Mouse (Mus musculus) adrenal gland, postnatal 36 days (tissue): ENCODE data around the gene Rnf103. TPM values are rescaled to one million over a fixed set of nuclear protein-coding genes. Genes with fewer than 3 reads are reported as not detected.
"Not testable (repeated sequence)": the region's sequence is repeated elsewhere in the genome, so short reads cannot be mapped to it uniquely, and the experiment has no call there.

ENCODE experiments used
- DNase-seq, 2 experiments: peaks; one replicate each; pipeline ENCODE4 v3.0.0; 2021; ENCODE audit warnings: mixed read lengths in 1 of 2
- long read RNA-seq, 2 experiments: library from polyadenylated mRNA; stranded (forward); transcript quantifications; one replicate each; pipeline ENCODE4 v2.0.0; 2021; ENCODE audit warnings: borderline sequencing depth in 2 of 2
- total RNA-seq, 2 experiments: library from RNA; stranded (reverse); gene quantifications; 2 replicates each; pipeline ENCODE4 v1.2.3; 2021

Rnf103 gene
- 10 to 100 TPM; 37.1 to 37.6 TPM for total RNA-seq
- long read RNA-seq, experiment 1, transcript Rnf103-201 (4 exons, 3,264 nt): major isoform, 30 of 43 reads
- long read RNA-seq, experiment 1, partial matches to known transcripts: 6 of 43 reads
- long read RNA-seq, experiment 1, other reads (novel, unspliced or antisense): 7 of 43 reads
- long read RNA-seq, experiment 2, transcript Rnf103-201 (4 exons, 3,264 nt): major isoform, 13 of 14 reads
- long read RNA-seq, experiment 2, partial matches to known transcripts: 1 of 14 reads
- long read RNA-seq, experiment 2, other reads (novel, unspliced or antisense): 0 of 14 reads

- DNase-seq: peak; percentile 94 to 97
Observed at GRCm38 (mm10) chr6:71493675-71494340, at the start of gene Rnf103. TSS of gene Rnf103 (plus strand) at chr6:71493894.

- no peak for DNase-seq
Observed at GRCm38 (mm10) chr6:71444756-71445155, 48.9 kb upstream of the Rnf103 start.

GRCm38 (mm10) chr6:71445560-71445959, 48.1 kb upstream of the Rnf103 start:
- no peak for DNase-seq

GRCm38 (mm10) chr6:71452792-71453191, 40.9 kb upstream of the Rnf103 start:
- no peak for DNase-seq

- not testable (repeated sequence) for DNase-seq
Observed at GRCm38 (mm10) chr6:71453983-71454739, 39.5 kb upstream of the Rnf103 start.

- no peak for DNase-seq
Observed at GRCm38 (mm10) chr6:71457956-71458608, 35.6 kb upstream of the Rnf103 start.

GRCm38 (mm10) chr6:71465146-71465545, 28.5 kb upstream of the Rnf103 start:
- no peak for DNase-seq

- DNase-seq: no peak
Observed at GRCm38 (mm10) chr6:71467766-71468165, 25.9 kb upstream of the Rnf103 start.

- DNase-seq: peak; percentile 64 to 69
Observed at GRCm38 (mm10) chr6:71469291-71469690, 24.4 kb upstream of the Rnf103 start.

- no peak for DNase-seq
Observed at GRCm38 (mm10) chr6:71471830-71472520, 21.7 kb upstream of the Rnf103 start.

GRCm38 (mm10) chr6:71472786-71473185, 20.9 kb upstream of the Rnf103 start:
- no peak for DNase-seq

- DNase-seq: no peak
Observed at GRCm38 (mm10) chr6:71475604-71476003, 18.1 kb upstream of the Rnf103 start.

- DNase-seq: no peak
Observed at GRCm38 (mm10) chr6:71476783-71477182, 16.9 kb upstream of the Rnf103 start.

- DNase-seq: not testable (repeated sequence)
Observed at GRCm38 (mm10) chr6:71478816-71479568, 14.7 kb upstream of the Rnf103 start.

GRCm38 (mm10) chr6:71479588-71479987, 14.1 kb upstream of the Rnf103 start:
- DNase-seq: not testable (repeated sequence)

- DNase-seq: no peak
Observed at GRCm38 (mm10) chr6:71480136-71480535, 13.6 kb upstream of the Rnf103 start.

GRCm38 (mm10) chr6:71481136-71481535, 12.6 kb upstream of the Rnf103 start:
- DNase-seq: no peak

- DNase-seq: peak; percentile 41 to 47
Observed at GRCm38 (mm10) chr6:71485246-71485645, 8.4 kb upstream of the Rnf103 start.

- DNase-seq: peak in 1 of 2 experiments; percentile 14
Observed at GRCm38 (mm10) chr6:71486226-71486625, 7.5 kb upstream of the Rnf103 start.

GRCm38 (mm10) chr6:71486867-71487266, 6.8 kb upstream of the Rnf103 start:
- DNase-seq: no peak

- no peak for DNase-seq
Observed at GRCm38 (mm10) chr6:71487966-71488365, 5.7 kb upstream of the Rnf103 start.
